Mouse (Mus musculus): ENCODE results near the gene Cxcl13.
"Not testable (repeated sequence)": the region's sequence is repeated elsewhere in the genome, so short reads cannot be mapped to it uniquely, and the experiment has no call there.

Gene Cxcl13

GRCm38 (mm10) chr5:95956651-95957050, at the start of gene Cxcl13:
TSS of gene Cxcl13 (plus strand) at chr5:95956951.
- DNase-seq, result no peak

GRCm38 (mm10) chr5:95911006-95911405, 45.7 kb upstream of the Cxcl13 start:
- DNase-seq, result no peak

- no peak for DNase-seq
Observed at GRCm38 (mm10) chr5:95918491-95918890, 38.3 kb upstream of the Cxcl13 start.

GRCm38 (mm10) chr5:95924023-95924422, 32.7 kb upstream of the Cxcl13 start:
- DNase-seq, result no peak

- DNase-seq, result no peak
Observed at GRCm38 (mm10) chr5:95925204-95925930, 31.4 kb upstream of the Cxcl13 start.

GRCm38 (mm10) chr5:95925931-95926263, 30.9 kb upstream of the Cxcl13 start:
- DNase-seq, result no peak

- DNase-seq, result no peak
Observed at GRCm38 (mm10) chr5:95935035-95935434, 21.7 kb upstream of the Cxcl13 start.

GRCm38 (mm10) chr5:95936068-95936467, 20.7 kb upstream of the Cxcl13 start:
- DNase-seq, result no peak

GRCm38 (mm10) chr5:95937129-95937528, 19.6 kb upstream of the Cxcl13 start:
- DNase-seq, result no peak

- DNase-seq, result no peak
Observed at GRCm38 (mm10) chr5:95938044-95938625, 18.6 kb upstream of the Cxcl13 start.

- DNase-seq, result no peak
Observed at GRCm38 (mm10) chr5:95940682-95941221, 16.0 kb upstream of the Cxcl13 start.

GRCm38 (mm10) chr5:95941562-95941961, 15.2 kb upstream of the Cxcl13 start:
- DNase-seq, result no peak

GRCm38 (mm10) chr5:95945120-95945519, 11.6 kb upstream of the Cxcl13 start:
- DNase-seq, result no peak

- DNase-seq, result no peak
Observed at GRCm38 (mm10) chr5:95946344-95946743, 10.4 kb upstream of the Cxcl13 start.

GRCm38 (mm10) chr5:95948641-95949040, 8.1 kb upstream of the Cxcl13 start:
- DNase-seq, result no peak

GRCm38 (mm10) chr5:95949946-95950701, 6.6 kb upstream of the Cxcl13 start:
- peak; percentile 45 for DNase-seq

GRCm38 (mm10) chr5:95964940-95965339, 8.2 kb downstream of the Cxcl13 start:
- DNase-seq, result no peak

GRCm38 (mm10) chr5:95966621-95967020, 9.9 kb downstream of the Cxcl13 start:
- DNase-seq, result no peak

GRCm38 (mm10) chr5:95970845-95971244, 14.1 kb downstream of the Cxcl13 start:
- DNase-seq, result peak; percentile 58

GRCm38 (mm10) chr5:95972208-95972607, 15.5 kb downstream of the Cxcl13 start:
- no peak for DNase-seq

GRCm38 (mm10) chr5:95973806-95974205, 17.1 kb downstream of the Cxcl13 start:
- DNase-seq, result not testable (repeated sequence)

- no peak for DNase-seq
Observed at GRCm38 (mm10) chr5:95976299-95976698, 19.5 kb downstream of the Cxcl13 start.

GRCm38 (mm10) chr5:95983797-95984486, 27.2 kb downstream of the Cxcl13 start:
- DNase-seq, result no peak

All from thymus, postnatal 14 days (tissue).